Mouse (Mus musculus) heart, adult 2 months (tissue): Measurements from ENCODE around the gene Ptpn7. TPM values are rescaled to one million over a fixed set of nuclear protein-coding genes. Genes with fewer than 3 reads are reported as not detected.

Experiments
- DNase-seq, 2 experiments: peaks; one replicate each; pipeline ENCODE4 v3.0.0; 2021
- H3K27ac ChIP-seq: fragments of 200-600 bp; 2 replicates; pipeline ENCODE4 v1.8.1; 2022
- H3K27me3 ChIP-seq: fragments of 200-500 bp; 2 replicates; pipeline ENCODE4 v1.6.1; 2012; ENCODE audit warnings: mild to moderate bottlenecking, low read length, inconsistent platforms, mixed read lengths; ENCODE audit not compliant: control insufficient read depth, insufficient read depth
- H3K36me3 ChIP-seq: fragments of 200-500 bp; 2 replicates; pipeline ENCODE4 v1.6.1; 2012; ENCODE audit warnings: low read length, inconsistent platforms; ENCODE audit not compliant: control insufficient read depth, insufficient read depth
- H3K4me1 ChIP-seq: fragments of 200-500 bp; 2 replicates; pipeline ENCODE4 v1.6.1; 2011; ENCODE audit warnings: low read length; ENCODE audit not compliant: control insufficient read depth, insufficient read depth
- H3K4me3 ChIP-seq: fragments of 200-600 bp; 2 replicates; pipeline ENCODE4 v1.8.1; 2022
- H3K79me2 ChIP-seq: fragments of 200-500 bp; replicated peaks from 2 replicates; pipeline ENCODE4 v1.6.1; 2012; ENCODE audit warnings: mild to moderate bottlenecking, inconsistent platforms, low read length, moderate library complexity, mixed read lengths; ENCODE audit not compliant: control insufficient read depth, insufficient read depth
- H3K9ac ChIP-seq: fragments of 200-500 bp; 2 replicates; pipeline ENCODE4 v1.6.1; 2012; ENCODE audit warnings: low read depth, mild to moderate bottlenecking, control low read depth, inconsistent platforms, low read length, mixed read lengths
- CTCF ChIP-seq: fragments of 200-600 bp; IDR thresholded peaks from 2 replicates; pipeline ENCODE4 v1.8.1; 2022; ENCODE audit warnings: antibody characterized with exemption, mild to moderate bottlenecking, moderate library complexity
- EP300 ChIP-seq: fragments of 200-500 bp; IDR thresholded peaks from 2 replicates; pipeline ENCODE4 v1.6.1; 2011; ENCODE audit warnings: low read depth, low read length, control low read depth; ENCODE audit not compliant: insufficient read depth
- POLR2A ChIP-seq: fragments of 200-500 bp; IDR thresholded peaks from 2 replicates; pipeline ENCODE4 v1.6.1; 2011; ENCODE audit warnings: mild to moderate bottlenecking, low read depth, low read length, control low read depth; ENCODE audit not compliant: insufficient read depth
- WGBS: fragments of 180-500 bp; shearing (Covaris S2); methylation state at CpG from one replicate; pipeline ENCODE4 v1.1.7; 2018; 5-methylcytosine and 5-hydroxymethylcytosine counted together
- intact Hi-C: fragments of 180-260 bp; cut with DNase I; formaldehyde crosslinking; loops from one replicate; pipeline ENCODE4 v1.15.1; 2025
- polyA plus RNA-seq: library from polyadenylated mRNA; depleted of rRNA; stranded (reverse); fragments of >200 nt; gene quantifications from 2 replicates; pipeline ENCODE4 v1.2.3, GENCODE M21; 2012
- total RNA-seq, 2 experiments: library from RNA; stranded (reverse); gene quantifications; 2 replicates each; pipeline ENCODE4 v1.2.3; 2021

Gene Ptpn7
- total and polyA plus RNA-seq, 3 experiments, result 0.73 to 1.4 (median 0.82) TPM

- Histone ChIP-seq H3K27me3 (no peaks in the 10 kb centered on the region), H3K79me2 (no peaks in the 10 kb centered on the region), H3K27ac (no peak overlapping the region)
Observed at GRCm38 (mm10) chr1:135129543-135130183, 2.8 kb upstream of the Ptpn7 start.

GRCm38 (mm10) chr1:135130376-135131018 lies 2.0 kb upstream of the Ptpn7 start:
- Histone ChIP-seq H3K4me1 (no peaks in the 10 kb centered on the region), H3K27me3 (no peaks in the 10 kb centered on the region), H3K9ac (no peak overlapping the region), H3K36me3 (no peaks in the 10 kb centered on the region), H3K27ac (no peak overlapping the region), H3K79me2 (no peaks in the 10 kb centered on the region), H3K4me3 (no peak overlapping the region)
- DNase-seq, result no peak
- intact Hi-C loops, result no loop called here
- TF ChIP-seq POLR2A (no peak), EP300 (no peak), CTCF (no peak)
- 58% methylated on average over 2 of the region's 2 CpGs for WGBS

More at GRCm38 (mm10) chr1:135129543-135130183, 2.8 kb upstream of the Ptpn7 start:
- Histone ChIP-seq H3K4me1 (no peaks in the 10 kb centered on the region), H3K9ac (no peak overlapping the region), H3K36me3 (no peaks in the 10 kb centered on the region), H3K4me3 (no peak overlapping the region)
- intact Hi-C loops, result no loop called here
- 74% methylated on average over 9 of the region's 9 CpGs for WGBS
- TF ChIP-seq CTCF (no peak), EP300 (no peak), POLR2A (no peak)
- no peak for DNase-seq

- peak in 1 of 2 experiments; percentile 60 for DNase-seq
- intact Hi-C loops, result no loop called here
- 0 out of 2 replicates have a peak overlapping the region, but pooled peaks have one; percentile 17 for H3K27ac ChIP-seq
Observed at GRCm38 (mm10) chr1:135131034-135131433, 1.5 kb upstream of the Ptpn7 start.

DNA sequence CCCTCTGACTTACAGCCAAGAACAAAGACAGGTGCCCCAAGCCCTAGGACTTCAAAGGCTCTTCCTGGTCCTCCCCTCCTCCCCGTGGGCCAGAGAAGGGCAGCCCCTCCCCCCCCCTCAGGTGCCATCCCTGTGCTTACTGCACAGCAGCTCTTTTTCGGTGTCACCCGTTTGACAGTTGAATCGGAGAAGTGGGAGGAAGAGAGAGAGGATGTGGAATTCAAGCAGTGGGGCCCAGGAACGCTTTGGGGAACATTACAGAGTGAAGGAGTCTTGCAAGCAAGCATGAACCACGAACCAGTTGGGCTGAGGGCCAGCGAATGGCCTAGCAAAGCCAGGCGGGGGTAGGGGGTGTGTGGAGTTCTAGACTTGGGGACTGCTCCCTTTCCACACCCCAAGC lies 940 bp upstream of the Ptpn7 start:
- TF ChIP-seq CTCF (no peak), POLR2A (no peak), EP300 (no peak)
- H3K36me3 ChIP-seq, result no peaks in the 10 kb centered on the region
- H3K4me1 ChIP-seq, result no peaks in the 10 kb centered on the region
- no peak overlapping the region for H3K4me3 ChIP-seq
- 0 out of 2 replicates have a peak overlapping the region, but pooled peaks have one; percentile 17 for H3K27ac ChIP-seq
- no peaks in the 10 kb centered on the region for H3K27me3 ChIP-seq
- H3K9ac ChIP-seq, result no peak overlapping the region
- WGBS, result 48% methylated on average over 8 of the region's 8 CpGs
- H3K79me2 ChIP-seq, result no peaks in the 10 kb centered on the region
- intact Hi-C loops, result no loop called here
- no peak for DNase-seq

More at GRCm38 (mm10) chr1:135131034-135131433, 1.5 kb upstream of the Ptpn7 start:
- no peaks in the 10 kb centered on the region for H3K79me2 ChIP-seq
- H3K27me3 ChIP-seq, result no peaks in the 10 kb centered on the region
- H3K36me3 ChIP-seq, result no peaks in the 10 kb centered on the region
- H3K4me3 ChIP-seq, result no peak overlapping the region
- no peak overlapping the region for H3K9ac ChIP-seq
- TF ChIP-seq CTCF (no peak), POLR2A (no peak), EP300 (no peak)
- H3K4me1 ChIP-seq, result no peaks in the 10 kb centered on the region
- WGBS, result 24% methylated on average over 6 of the region's 6 CpGs

DNA sequence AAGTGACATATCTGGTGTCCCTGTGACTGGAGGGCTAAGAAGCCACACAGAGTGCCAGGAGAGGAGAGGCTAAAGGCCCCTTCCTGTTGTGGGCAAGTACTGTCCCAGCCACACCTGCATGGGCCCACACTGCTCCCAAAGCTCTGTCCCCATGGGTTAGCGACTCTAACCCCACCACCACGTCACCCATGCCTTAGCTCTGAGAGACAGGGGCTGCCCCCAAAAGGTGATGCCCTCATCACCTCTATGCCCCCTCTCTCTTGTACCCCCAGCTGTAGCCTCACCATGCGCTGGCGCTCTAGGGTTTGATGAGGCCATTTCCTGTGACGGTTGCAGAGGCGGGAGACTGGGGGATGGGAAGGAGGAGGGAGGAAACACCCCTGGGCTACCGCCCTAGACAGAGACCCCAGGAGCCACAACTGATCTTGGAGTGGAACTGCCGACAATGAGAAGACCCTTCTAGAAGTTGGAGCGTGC lies 431 bp downstream of the Ptpn7 start:
- TF ChIP-seq EP300 (no peak), POLR2A (no peak), CTCF (no peak)
- no peak overlapping the region for H3K4me3 ChIP-seq
- DNase-seq, result peak in 1 of 2 experiments; percentile 50

More for the DNA sequence above, 431 bp downstream of the Ptpn7 start:
- intact Hi-C loops, result no loop called here
- Histone ChIP-seq H3K79me2 (no peaks in the 10 kb centered on the region), H3K9ac (no peak overlapping the region), H3K27ac (no peak overlapping the region), H3K36me3 (no peaks in the 10 kb centered on the region), H3K4me1 (no peaks in the 10 kb centered on the region), H3K27me3 (no peaks in the 10 kb centered on the region)
- 80% methylated on average over 9 of the region's 9 CpGs for WGBS
